ENCODE assay signal across 13 mouse cellular contexts in genomic region chr9:28490410-28490809, GRCm38 (mm10).
"Had no signal": no experiment of that assay in that cellular context is flagged by ENCODE, and none has a peak within 500 bp of the region (broad histone marks: within the 10 kb centered on the region; RNA-seq: fewer than 3 reads in every experiment).

No protein-coding gene starts in this region.

- ATAC-seq: midbrain, embryonic 13.5 days had no signal

- DNase-seq: kidney, postnatal 25 days; left cerebral cortex, postnatal 4 days; lung, adult 18-20 months; lung, postnatal 36 days; retina, postnatal 1 day; right cerebral cortex, postnatal 4 days; spleen, adult 18-20 months; thymus, adult 18-20 months; thymus, postnatal 25 days had no signal

- H3K27ac ChIP-seq: limb, embryonic 13.5 days; liver, embryonic 14.5 days; midbrain, embryonic 13.5 days; neural tube, embryonic 13.5 days had no signal

- H3K4me1 ChIP-seq: midbrain, embryonic 13.5 days had no signal

- H3K36me3 ChIP-seq: limb, embryonic 13.5 days; midbrain, embryonic 13.5 days; neural tube, embryonic 13.5 days had no signal

- H3K9ac ChIP-seq: limb, embryonic 13.5 days; liver, embryonic 14.5 days; midbrain, embryonic 13.5 days; neural tube, embryonic 13.5 days had no signal

- H3K4me3 ChIP-seq: limb, embryonic 13.5 days; midbrain, embryonic 13.5 days; neural tube, embryonic 13.5 days had no signal

- H3K4me2 ChIP-seq: limb, embryonic 13.5 days; midbrain, embryonic 13.5 days; neural tube, embryonic 13.5 days had no signal

- H3K9me3 ChIP-seq: limb, embryonic 13.5 days; midbrain, embryonic 13.5 days; neural tube, embryonic 13.5 days had no signal

- H3K27me3 ChIP-seq: limb, embryonic 13.5 days; midbrain, embryonic 13.5 days; neural tube, embryonic 13.5 days had no signal
